Mouse (Mus musculus) liver, embryonic 16.5 days (tissue): ENCODE results near the gene Cherp. TPM values are rescaled to one million over a fixed set of nuclear protein-coding genes. Genes with fewer than 3 reads are reported as not detected.

Experiments
- ATAC-seq: fragments of 200-750 bp; cut with Nextera tagmentation; 2 replicates; pipeline ENCODE4 v1.8.0; 2017; ENCODE audit warnings: low read depth, mild to moderate bottlenecking, moderate number of reproducible peaks, moderate library complexity
- H3K27ac ChIP-seq: fragments of 300-500 bp; sonication (generic); 2 replicates; pipeline ENCODE4 v1.5.1; 2014; ENCODE audit warnings: mild to moderate bottlenecking, low read length
- H3K27me3 ChIP-seq: fragments of 300-500 bp; sonication (generic); 2 replicates; pipeline ENCODE4 v1.6.1; 2014; ENCODE audit warnings: low read depth, low read length, mixed read lengths; ENCODE audit not compliant: control insufficient read depth, insufficient read depth
- H3K36me3 ChIP-seq: fragments of 300-500 bp; sonication (generic); 2 replicates; pipeline ENCODE4 v1.6.1; 2014; ENCODE audit warnings: mild to moderate bottlenecking; ENCODE audit not compliant: control insufficient read depth, insufficient read depth
- H3K4me1 ChIP-seq: fragments of 300-500 bp; sonication (generic); 2 replicates; pipeline ENCODE4 v1.6.1; 2014; ENCODE audit warnings: low read depth, low read length, mixed read lengths; ENCODE audit not compliant: control insufficient read depth
- H3K4me2 ChIP-seq: fragments of 300-500 bp; sonication (generic); 2 replicates; pipeline ENCODE4 v1.6.1; 2014; ENCODE audit warnings: low read depth, low read length, mixed read lengths
- H3K4me3 ChIP-seq: fragments of 300-500 bp; sonication (generic); 2 replicates; pipeline ENCODE4 v1.5.1; 2014; ENCODE audit warnings: low read depth, mild to moderate bottlenecking, low read length
- H3K9ac ChIP-seq: fragments of 300-500 bp; sonication (generic); 2 replicates; pipeline ENCODE4 v1.6.1; 2014; ENCODE audit warnings: low read depth, low read length
- H3K9me3 ChIP-seq: fragments of 300-500 bp; sonication (generic); replicated peaks from 2 replicates; pipeline ENCODE4 v1.6.1; 2016; ENCODE audit warnings: low read length; ENCODE audit not compliant: control insufficient read depth
- whole genome bisulfite sequencing: fragments of 180-500 bp; shearing (Covaris S2); extraction: QIAGEN DNeasy Blood & Tissue Kit; methylation state at CpG from one replicate; pipeline ENCODE4 v1.1.7; 2014; ENCODE audit not compliant: insufficient replicate concordance; 5-methylcytosine and 5-hydroxymethylcytosine counted together
- polyA plus RNA-seq: library from polyadenylated mRNA; unstranded; fragments of >200 nt; fragmentation: Nextera tagmentation; extraction: Ambion mirVana; gene quantifications from 2 replicates; pipeline ENCODE4 v1.2.1, GENCODE M21; 2015

Cherp gene
- polyA plus RNA-seq, 1 experiment from 2014 or later: 23.1 TPM

DNA sequence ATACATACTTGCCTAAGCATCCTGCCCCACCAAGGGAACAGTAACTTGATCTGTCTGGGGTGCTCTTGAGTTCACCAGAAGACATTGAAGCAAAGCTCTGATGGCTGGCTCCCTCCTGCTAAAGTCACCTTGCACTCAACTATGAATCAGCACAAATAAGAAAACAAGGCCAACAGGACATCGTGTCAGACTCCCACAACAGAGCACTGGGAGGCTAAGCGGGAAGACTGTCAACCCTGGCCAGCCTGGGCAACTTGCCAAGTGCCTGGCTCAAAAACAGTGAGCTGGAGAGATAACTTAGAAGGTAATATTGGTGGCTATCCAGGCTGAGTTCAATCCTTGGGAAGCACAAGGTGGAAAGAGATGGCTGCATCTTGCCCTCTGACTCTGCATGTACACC lies 40.1 kb downstream of the Cherp start:
- no peaks in the 10 kb centered on the region for H3K36me3 ChIP-seq
- H3K27ac ChIP-seq: no peak overlapping the region
- H3K27me3 ChIP-seq: no peaks in the 10 kb centered on the region
- peaks cover 3% of the 10 kb centered on the region; the same call in 1 of the 2 replicates for H3K4me1 ChIP-seq
- no peak overlapping the region for H3K4me2 ChIP-seq
- H3K9me3 ChIP-seq: no peaks in the 10 kb centered on the region
- ATAC-seq: peak; percentile 32; the same call in 1 of the 2 replicates
- no peak overlapping the region for H3K4me3 ChIP-seq
- H3K9ac ChIP-seq: no peak overlapping the region
- WGBS: 16% methylated on average over 2 of the region's 2 CpGs

DNA sequence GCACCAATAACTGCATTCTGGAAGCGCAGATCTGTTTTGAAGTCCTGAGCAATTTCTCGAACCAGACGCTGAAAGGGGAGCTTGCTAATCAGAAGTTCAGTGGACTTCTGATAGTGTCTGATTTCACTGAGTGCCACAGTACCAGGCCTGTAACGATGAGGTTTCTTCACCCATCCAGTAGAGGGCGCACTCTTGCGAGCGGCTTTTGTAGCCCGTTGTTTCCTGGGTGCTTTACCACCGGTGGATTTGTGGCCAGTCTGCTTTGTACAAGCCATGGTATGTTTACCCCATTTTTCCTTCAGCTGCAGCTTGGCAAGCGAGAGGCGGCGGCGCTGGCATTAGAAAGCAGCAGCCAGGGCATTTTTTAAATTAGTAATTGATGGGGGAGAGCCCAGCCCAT lies 45.4 kb downstream of the Cherp start:
- H3K27ac ChIP-seq: no peak overlapping the region
- H3K4me2 ChIP-seq: no peak overlapping the region
- no peaks in the 10 kb centered on the region for H3K27me3 ChIP-seq
- no peaks in the 10 kb centered on the region for H3K9me3 ChIP-seq
- H3K4me3 ChIP-seq: no peak overlapping the region
- H3K4me1 ChIP-seq: no peaks in the 10 kb centered on the region
- 33% methylated on average over 13 of the region's 13 CpGs for WGBS
- ATAC-seq: no peak
- no peaks in the 10 kb centered on the region for H3K36me3 ChIP-seq
- H3K9ac ChIP-seq: no peak overlapping the region

DNA sequence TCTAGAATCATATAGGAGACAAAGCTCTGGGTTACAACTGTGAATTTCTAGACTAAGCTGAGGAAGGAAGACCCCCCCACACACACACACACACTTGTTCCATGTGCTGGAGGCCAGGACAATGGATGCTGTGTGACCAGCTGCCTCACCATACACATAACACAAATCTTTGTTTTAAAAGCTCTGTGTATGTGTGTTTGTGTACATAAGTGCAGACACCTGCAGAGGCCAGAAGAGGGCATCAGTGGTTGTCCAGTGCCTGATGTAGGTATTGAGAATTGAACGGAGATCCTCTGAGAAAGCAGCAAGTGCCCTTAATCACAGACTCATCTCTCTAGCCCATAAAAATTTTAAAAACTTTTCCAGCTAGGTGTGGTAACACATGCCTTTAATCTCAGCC lies 52.1 kb downstream of the Cherp start:
- Histone ChIP-seq H3K4me1 (peaks cover 33% of the 10 kb centered on the region), H3K4me2 (no peak overlapping the region), H3K9ac (no peak overlapping the region), H3K36me3 (no peaks in the 10 kb centered on the region), H3K9me3 (no peaks in the 10 kb centered on the region), H3K4me3 (no peak overlapping the region), H3K27me3 (no peaks in the 10 kb centered on the region), H3K27ac (no peak overlapping the region)
- 59% methylated on average over 1 of the region's 1 CpGs for WGBS
- no peak for ATAC-seq

DNA sequence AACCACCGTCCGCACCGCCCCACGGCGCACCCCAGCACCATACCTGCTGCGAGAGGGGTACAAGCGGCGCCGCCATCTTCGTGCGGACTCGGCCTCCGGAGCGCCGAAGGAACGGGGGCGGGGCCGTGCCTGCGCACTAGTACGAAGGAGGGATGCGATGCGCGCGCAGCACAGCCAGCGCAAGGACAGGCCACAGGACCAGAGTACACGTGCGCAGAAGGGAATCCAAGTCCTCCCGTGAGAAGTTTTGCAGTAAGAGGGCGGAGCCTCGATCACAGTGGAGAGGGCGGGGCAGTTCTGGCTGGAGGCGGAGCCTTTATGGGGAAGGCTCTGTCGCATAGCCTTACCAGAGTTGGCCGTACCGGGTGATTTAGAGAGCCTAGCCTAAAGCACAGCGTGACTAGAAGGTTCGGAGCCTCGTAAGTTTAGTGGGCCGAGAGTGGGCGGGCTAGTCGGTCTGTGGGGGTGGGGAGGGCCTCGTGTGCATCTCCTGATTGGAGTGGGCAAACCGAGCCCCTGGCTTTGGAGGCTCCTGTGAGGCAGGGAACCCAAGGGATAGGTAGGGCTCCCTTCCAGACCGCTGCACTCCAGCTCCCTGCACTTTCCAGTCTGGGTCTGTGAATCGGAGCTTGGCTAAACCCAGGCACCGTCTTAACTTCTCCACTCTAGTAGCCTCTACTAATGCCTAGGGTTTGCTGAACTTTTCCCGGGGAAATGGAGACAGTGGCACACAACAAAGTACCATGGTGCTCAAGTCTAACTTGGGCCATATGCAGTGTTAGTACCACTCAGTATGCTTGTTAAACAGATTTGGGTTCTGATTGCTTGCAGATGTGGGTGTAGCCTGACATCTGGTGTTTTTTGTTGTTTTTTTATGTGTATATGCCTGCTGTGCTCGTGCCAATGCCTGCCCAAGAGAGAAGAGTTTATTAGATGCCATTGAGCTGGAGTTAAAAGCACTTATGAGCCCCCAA lies 53.4 kb downstream of the Cherp start, which contains the start of gene Eps15l1:
Gene Eps15l1 (minus strand): TSS at position 99 of the 974 bp plus-strand sequence.
- Histone ChIP-seq H3K27ac (peak within 1 kb of the TSS; percentile 95), H3K9ac (peak within 1 kb of the TSS; percentile 93), H3K27me3 (no peaks in the 10 kb centered on the region), H3K4me1 (peaks cover 46% of the 10 kb centered on the region), H3K36me3 (no peaks in the 10 kb centered on the region), H3K9me3 (no peaks in the 10 kb centered on the region), H3K4me2 (peak within 1 kb of the TSS; percentile 93), H3K4me3 (peak within 1 kb of the TSS; percentile 88)
- 1% methylated on average over 48 of the region's 48 CpGs for WGBS
- peak; percentile 95 for ATAC-seq

DNA sequence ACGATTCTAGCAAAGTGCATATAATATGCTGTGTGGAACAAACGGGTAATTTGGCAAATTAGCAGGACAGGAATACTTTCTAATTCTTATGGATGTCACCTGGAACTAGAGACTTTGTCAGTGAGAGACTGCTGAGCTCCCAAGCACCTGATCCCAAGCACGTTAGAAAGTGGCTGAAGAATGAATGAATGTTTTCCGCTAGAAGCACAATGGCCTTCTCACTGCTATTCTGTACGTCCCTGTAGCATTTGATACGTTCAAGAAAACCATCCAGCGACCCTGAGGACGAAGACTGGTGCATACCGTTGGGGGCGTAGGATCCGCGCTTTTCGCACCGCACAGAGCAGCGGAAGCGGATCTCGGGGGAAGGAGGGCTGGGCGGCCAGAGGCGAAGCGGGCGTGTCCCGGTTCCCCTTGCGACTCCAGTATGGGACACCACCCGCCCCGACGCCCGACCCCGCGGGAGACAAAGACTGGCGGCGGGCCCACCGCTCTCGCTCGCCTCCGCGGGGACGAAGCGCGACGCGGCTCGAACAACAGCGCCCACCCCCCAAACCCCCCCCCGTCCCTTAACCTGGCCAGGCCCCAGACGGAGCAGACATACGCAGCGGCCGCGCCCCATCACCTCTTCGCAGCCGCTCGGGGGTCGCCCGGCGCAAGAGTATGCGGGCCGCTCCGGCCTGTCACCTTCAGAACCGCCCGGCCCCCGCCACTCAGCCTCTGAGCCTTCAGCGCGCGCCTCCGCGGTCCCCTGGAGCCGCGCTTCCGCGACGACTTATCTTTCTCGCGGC lies 54.3 kb downstream of the Cherp start:
- under 1% methylated on average over 66 of the region's 73 CpGs for WGBS
- peak overlapping the region; percentile 93 for H3K9ac ChIP-seq
- ATAC-seq: peak; percentile 57
- H3K4me2 ChIP-seq: peak overlapping the region; percentile 93
- H3K4me1 ChIP-seq: peaks cover 55% of the 10 kb centered on the region
- H3K4me3 ChIP-seq: peak overlapping the region; percentile 88
- peak overlapping the region; percentile 95 for H3K27ac ChIP-seq
- H3K9me3 ChIP-seq: no peaks in the 10 kb centered on the region
- no peaks in the 10 kb centered on the region for H3K36me3 ChIP-seq
- H3K27me3 ChIP-seq: no peaks in the 10 kb centered on the region

DNA sequence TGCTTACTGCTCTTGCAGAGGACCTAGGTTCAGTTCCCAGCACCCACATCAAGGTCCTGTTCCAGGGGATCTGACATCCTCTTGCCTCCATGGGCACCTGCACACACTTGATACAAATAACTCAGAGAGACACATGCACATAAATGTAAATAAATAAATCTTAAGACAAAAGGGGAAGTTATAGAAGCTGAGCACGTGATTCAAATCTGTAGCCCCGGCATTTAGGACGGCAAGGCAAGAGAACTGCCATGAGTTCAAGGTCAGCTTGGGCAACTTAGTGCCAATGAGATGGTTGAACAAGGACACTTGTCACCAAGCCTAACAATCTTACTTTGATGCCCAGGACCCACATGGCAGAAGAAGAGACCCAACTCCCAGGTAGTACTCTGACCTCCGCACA lies 57.0 kb downstream of the Cherp start:
- Histone ChIP-seq H3K4me3 (no peak overlapping the region), H3K27me3 (no peaks in the 10 kb centered on the region), H3K36me3 (no peaks in the 10 kb centered on the region), H3K27ac (no peak overlapping the region; the same call in 1 of the 2 replicates), H3K9ac (no peak overlapping the region), H3K4me2 (no peak overlapping the region), H3K9me3 (no peaks in the 10 kb centered on the region), H3K4me1 (peaks cover 81% of the 10 kb centered on the region)
- ATAC-seq: no peak
- 78% methylated on average over 4 of the region's 4 CpGs for WGBS

DNA sequence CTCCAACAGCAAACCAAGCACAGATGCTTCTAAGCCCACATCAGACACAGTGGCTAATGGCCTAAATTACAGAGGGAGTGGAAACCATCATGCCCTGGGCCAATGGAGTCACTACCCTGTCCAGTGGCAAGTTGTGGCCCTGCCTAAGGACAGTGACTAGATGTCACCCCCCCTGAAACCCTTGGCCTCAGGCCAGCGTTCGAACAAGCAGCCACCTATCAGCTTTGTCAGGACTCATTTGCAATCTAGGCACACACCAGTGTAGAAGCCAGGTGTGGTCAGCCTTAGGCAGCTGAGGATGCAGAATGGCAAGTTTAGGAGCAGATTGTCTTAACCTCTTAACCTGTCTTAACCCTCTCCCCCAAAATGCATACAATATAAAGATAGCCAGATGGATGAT lies 59.8 kb downstream of the Cherp start:
- Histone ChIP-seq H3K4me1 (peaks cover 92% of the 10 kb centered on the region), H3K9me3 (no peaks in the 10 kb centered on the region), H3K4me3 (no peak overlapping the region), H3K9ac (peak overlapping the region; percentile 52), H3K36me3 (no peaks in the 10 kb centered on the region), H3K4me2 (peak overlapping the region; percentile 74), H3K27ac (peak overlapping the region; percentile 98), H3K27me3 (no peaks in the 10 kb centered on the region)
- peak; percentile 12; the same call in 1 of the 2 replicates for ATAC-seq
- 34% methylated on average over 2 of the region's 2 CpGs for WGBS

DNA sequence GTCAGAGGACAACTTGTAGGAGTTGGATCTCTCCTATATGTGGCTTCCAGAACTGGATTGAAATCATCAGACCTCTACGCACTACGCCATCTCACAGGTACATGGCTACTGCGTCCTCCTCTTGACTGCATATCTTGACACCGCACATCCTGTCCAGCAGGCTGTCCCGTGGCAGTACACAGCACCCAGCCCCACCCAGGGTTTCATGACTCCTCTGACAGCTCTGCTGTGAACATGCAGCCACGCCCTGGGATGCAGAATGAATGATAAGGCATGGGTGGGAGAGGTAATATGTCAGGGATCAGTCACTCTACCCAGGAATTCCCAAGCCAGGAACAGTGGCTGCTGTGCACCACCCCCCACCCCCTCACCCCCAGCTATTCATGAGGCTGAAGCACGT lies 61.2 kb downstream of the Cherp start:
- no peaks in the 10 kb centered on the region for H3K27me3 ChIP-seq
- peak overlapping the region; percentile 98 for H3K27ac ChIP-seq
- WGBS: 27% methylated on average over 7 of the region's 7 CpGs
- peaks cover 87% of the 10 kb centered on the region for H3K4me1 ChIP-seq
- H3K36me3 ChIP-seq: no peaks in the 10 kb centered on the region
- peak overlapping the region; percentile 74 for H3K4me2 ChIP-seq
- H3K9me3 ChIP-seq: no peaks in the 10 kb centered on the region
- ATAC-seq: peak; percentile 99
- peak overlapping the region; percentile 68 for H3K9ac ChIP-seq
- H3K4me3 ChIP-seq: peak overlapping the region; percentile 42
